Mouse (Mus musculus) heart, adult 8-10 months (tissue): ENCODE measurements around the gene Vmn1r177. TPM values are rescaled to one million over a fixed set of nuclear protein-coding genes. Genes with fewer than 3 reads are reported as not detected.
"Not testable (repeated sequence)": the region's sequence is repeated elsewhere in the genome, so short reads cannot be mapped to it uniquely, and the experiment has no call there.

ENCODE experiments used
- DNase-seq: peaks from one replicate; pipeline ENCODE4 v3.0.0; 2022; ENCODE audit warnings: low spot score
- total RNA-seq, 4 experiments: library from RNA; stranded (reverse); gene quantifications; 2 replicates each; pipeline ENCODE4 v1.2.4; 2022

The Vmn1r177 gene
- not detected for total RNA-seq

GRCm38 (mm10) chr7:23866349-23866748, at the start of gene Vmn1r177:
TSS of gene Vmn1r177 (minus strand) at chr7:23866449.
- not testable (repeated sequence) for DNase-seq

- DNase-seq, result no peak
These were observed 25.5 kb upstream of the Vmn1r177 start, which contains the start of gene Vmn1r178 for GRCm38 (mm10) chr7:23891709-23892108. TSS of gene Vmn1r178 (plus strand) at chr7:23892009.

GRCm38 (mm10) chr7:23876918-23877317, 10.7 kb upstream of the Vmn1r177 start:
- not testable (repeated sequence) for DNase-seq

GRCm38 (mm10) chr7:23837272-23837671, 29.0 kb downstream of the Vmn1r177 start, which contains the start of gene Vmn1r176:
TSS of gene Vmn1r176 (minus strand) at chr7:23837372.
- not testable (repeated sequence) for DNase-seq

Other genes with a start within 250 kb of the Vmn1r177 start
- not detected for gene Vmn1r171, start 235.7 kb downstream of the Vmn1r177 start, total RNA-seq
- not detected for gene Vmn1r172, start 208.1 kb downstream of the Vmn1r177 start, total RNA-seq
- gene Vmn1r173, start 165.7 kb downstream of the Vmn1r177 start, total RNA-seq, result not detected
- gene Vmn1r174, start 114.2 kb downstream of the Vmn1r177 start, total RNA-seq, result not detected
- not detected for gene Vmn1r175, start 55.8 kb downstream of the Vmn1r177 start, total RNA-seq
- not detected for gene Vmn1r176, start 29.1 kb downstream of the Vmn1r177 start, total RNA-seq
- not detected for gene Vmn1r178, start 25.6 kb upstream of the Vmn1r177 start, total RNA-seq
- not detected for gene Vmn1r179, start 60.5 kb upstream of the Vmn1r177 start, total RNA-seq
- gene Vmn1r180, start 84.2 kb upstream of the Vmn1r177 start, total RNA-seq, result not detected
- gene Vmn1r181, start 108.2 kb upstream of the Vmn1r177 start, total RNA-seq, result not detected
- not detected for gene V1rd19, start 135.2 kb upstream of the Vmn1r177 start, total RNA-seq
- not detected for gene Vmn1r183, start 186.8 kb upstream of the Vmn1r177 start, total RNA-seq
- 10 to 100 TPM; 12.7 to 16.9 (median 16.1) TPM for gene Zfp180, start 215.5 kb upstream of the Vmn1r177 start, total RNA-seq
- 1 to 10 TPM; 2.8 to 3.9 (median 3.2) TPM for gene Zfp112, start 245.9 kb upstream of the Vmn1r177 start, total RNA-seq